Mouse (Mus musculus): ENCODE data around the gene Olfr54.
"Not testable (repeated sequence)": the region's sequence is repeated elsewhere in the genome, so short reads cannot be mapped to it uniquely, and the experiment has no call there.

The Olfr54 gene

GRCm38 (mm10) chr11:51013936-51014335, at the start of gene Olfr54:
Olfr54 (plus strand) TSS chr11:51014236.
- no peak for DNase-seq (ENCODE audit: low read depth, low spot score)

- DNase-seq (ENCODE audit: low read depth, low spot score) = no peak
Measured at GRCm38 (mm10) chr11:50964886-50965285, 49.1 kb upstream of the Olfr54 start.

- DNase-seq (ENCODE audit: low read depth, low spot score) = no peak
Measured at GRCm38 (mm10) chr11:50966230-50966629, 47.8 kb upstream of the Olfr54 start, which contains the start of gene Olfr1378. Olfr1378 (plus strand) TSS chr11:50966530.

GRCm38 (mm10) chr11:50977216-50977615, 36.8 kb upstream of the Olfr54 start:
- no peak for DNase-seq (ENCODE audit: low read depth, low spot score)

GRCm38 (mm10) chr11:50981667-50982066, 32.4 kb upstream of the Olfr54 start, which contains the start of gene Olfr1377:
Olfr1377 (plus strand) TSS chr11:50981967.
- no peak for DNase-seq (ENCODE audit: low read depth, low spot score)

GRCm38 (mm10) chr11:51003296-51003695, 10.7 kb upstream of the Olfr54 start, which contains the start of gene Olfr51:
Olfr51 (plus strand) TSS chr11:51003596.
- DNase-seq (ENCODE audit: low read depth, low spot score) = no peak

- DNase-seq (ENCODE audit: low read depth, low spot score) = no peak
Measured at GRCm38 (mm10) chr11:51011821-51012220, 2.2 kb upstream of the Olfr54 start.

GRCm38 (mm10) chr11:51016341-51016740, 2.3 kb downstream of the Olfr54 start:
- no peak for DNase-seq (ENCODE audit: low read depth, low spot score)

GRCm38 (mm10) chr11:51026811-51027210, 12.8 kb downstream of the Olfr54 start:
- not testable (repeated sequence) for DNase-seq (ENCODE audit: low read depth, low spot score)

GRCm38 (mm10) chr11:51029381-51029780, 15.3 kb downstream of the Olfr54 start:
- DNase-seq (ENCODE audit: low read depth, low spot score) = not testable (repeated sequence)

- DNase-seq (ENCODE audit: low read depth, low spot score) = no peak
Measured at GRCm38 (mm10) chr11:51030225-51030624, 16.2 kb downstream of the Olfr54 start.

GRCm38 (mm10) chr11:51032851-51033250, 18.8 kb downstream of the Olfr54 start:
- peak; percentile 8 for DNase-seq (ENCODE audit: low read depth, low spot score)

GRCm38 (mm10) chr11:51034141-51034540, 20.1 kb downstream of the Olfr54 start:
- DNase-seq (ENCODE audit: low read depth, low spot score) = not testable (repeated sequence)

- no peak for DNase-seq (ENCODE audit: low read depth, low spot score)
Measured at GRCm38 (mm10) chr11:51035951-51036350, 21.9 kb downstream of the Olfr54 start.

GRCm38 (mm10) chr11:51044776-51045175, 30.7 kb downstream of the Olfr54 start:
- not testable (repeated sequence) for DNase-seq (ENCODE audit: low read depth, low spot score)

GRCm38 (mm10) chr11:51047809-51048208, 33.8 kb downstream of the Olfr54 start, which contains the start of gene Olfr1375:
Olfr1375 (plus strand) TSS chr11:51048109.
- not testable (repeated sequence) for DNase-seq (ENCODE audit: low read depth, low spot score)

- DNase-seq (ENCODE audit: low read depth, low spot score) = no peak
Measured at GRCm38 (mm10) chr11:51051678-51052077, 37.6 kb downstream of the Olfr54 start.

GRCm38 (mm10) chr11:51053230-51053629, 39.2 kb downstream of the Olfr54 start:
- DNase-seq (ENCODE audit: low read depth, low spot score) = no peak

GRCm38 (mm10) chr11:51059151-51059571, 45.1 kb downstream of the Olfr54 start, which contains the start of gene Zfp354a:
Zfp354a (plus strand) TSS chr11:51059257.
- no peak for DNase-seq (ENCODE audit: low read depth, low spot score)

- DNase-seq (ENCODE audit: low read depth, low spot score) = no peak
Measured at GRCm38 (mm10) chr11:51059640-51060039, 45.6 kb downstream of the Olfr54 start.

- DNase-seq (ENCODE audit: low read depth, low spot score) = no peak
Measured at GRCm38 (mm10) chr11:51060981-51061380, 46.9 kb downstream of the Olfr54 start.

- DNase-seq (ENCODE audit: low read depth, low spot score) = no peak
Measured at GRCm38 (mm10) chr11:51063276-51063675, 49.2 kb downstream of the Olfr54 start.

- no peak for DNase-seq (ENCODE audit: low read depth, low spot score)
Measured at GRCm38 (mm10) chr11:51063841-51064240, 49.8 kb downstream of the Olfr54 start.
